Mouse (Mus musculus): Measurements from ENCODE around the gene Mb21d2.

The Mb21d2 gene

DNA sequence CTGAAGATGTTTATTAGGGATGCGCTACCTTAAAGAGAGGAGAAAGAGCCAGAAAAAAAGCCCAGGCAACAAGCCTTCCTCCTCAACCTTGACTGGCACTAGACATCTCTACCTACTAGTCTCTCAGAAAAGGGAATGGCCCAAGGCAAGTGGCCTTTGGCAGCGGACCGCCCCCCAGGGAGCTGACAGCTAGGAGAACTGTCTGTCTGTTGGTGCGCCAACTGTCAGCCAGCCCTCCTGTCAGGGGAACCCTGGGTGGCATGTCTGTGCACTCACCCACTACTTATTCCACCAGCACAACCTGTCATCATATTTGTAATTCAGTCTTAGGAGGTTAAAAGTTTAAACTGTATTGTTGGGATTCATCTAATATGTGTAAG lies 30.3 kb downstream of the Mb21d2 start:
- DNase-seq (ENCODE audit: low read depth): no peak

- no peak for DNase-seq (ENCODE audit: low read depth)
Measured at GRCm38 (mm10) chr16:28898509-28899160, 30.8 kb downstream of the Mb21d2 start.

DNA sequence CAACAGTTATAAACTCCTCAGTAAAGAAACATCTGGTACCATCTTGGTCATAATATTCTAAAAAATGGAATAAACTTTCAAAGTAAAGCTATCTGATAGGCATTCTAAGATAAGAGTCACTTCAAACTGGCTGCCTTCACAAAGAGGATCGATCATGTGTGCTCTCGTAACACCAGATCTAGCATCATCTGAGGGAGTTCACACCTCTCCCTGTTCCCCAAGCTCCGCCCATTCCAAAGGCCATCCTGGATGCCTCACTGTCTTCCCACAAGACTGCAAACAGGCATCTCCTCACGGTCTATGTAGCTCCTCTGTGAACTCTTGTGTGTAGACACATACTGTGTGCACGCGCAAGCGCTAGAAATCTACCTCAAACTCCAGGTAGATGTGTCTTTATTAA lies 32.9 kb downstream of the Mb21d2 start:
- DNase-seq (ENCODE audit: low read depth): no peak

DNA sequence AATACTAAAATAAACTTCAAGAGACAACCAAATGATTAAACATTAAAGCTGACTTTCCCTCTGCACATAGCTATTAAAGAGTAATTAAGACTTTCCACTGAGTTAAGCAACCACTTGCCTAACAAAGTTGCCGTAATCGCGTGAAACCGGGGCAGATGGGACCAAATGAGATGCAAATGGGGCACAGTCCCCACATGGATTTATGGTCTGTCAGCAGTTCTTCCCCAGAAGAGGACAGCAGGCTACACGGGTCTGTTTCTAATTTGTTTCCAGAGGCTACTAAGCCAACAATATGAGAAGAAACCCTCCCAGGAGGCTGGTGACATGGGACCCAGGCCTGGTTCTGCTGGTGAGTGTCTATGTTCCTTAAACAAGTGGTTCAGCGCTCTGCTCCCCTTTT lies 34.6 kb downstream of the Mb21d2 start:
- DNase-seq (ENCODE audit: low read depth): no peak

- no peak for DNase-seq (ENCODE audit: low read depth)
Measured at GRCm38 (mm10) chr16:28893266-28893665, 36.2 kb downstream of the Mb21d2 start.

- no peak for DNase-seq (ENCODE audit: low read depth)
Measured at GRCm38 (mm10) chr16:28886201-28886745, 43.2 kb downstream of the Mb21d2 start.

DNA sequence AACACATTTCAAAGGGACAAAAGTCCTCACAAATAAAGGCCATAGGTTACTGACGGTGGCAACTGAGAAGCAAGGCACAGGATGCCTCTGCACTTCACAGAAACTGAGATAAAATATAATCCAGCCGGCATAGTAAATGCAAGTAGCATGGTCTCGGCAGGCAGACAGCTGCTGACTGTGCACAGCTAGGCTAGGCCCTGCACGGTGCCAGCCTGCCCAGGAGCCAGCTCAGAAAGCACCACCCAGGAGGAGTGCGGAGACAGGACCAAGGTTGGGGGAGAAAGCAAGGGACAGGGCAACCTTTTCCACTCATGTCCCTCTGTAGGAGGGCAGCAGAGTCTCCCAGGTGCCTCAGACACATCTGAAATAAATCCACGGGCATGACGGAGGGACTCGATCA lies 44.0 kb downstream of the Mb21d2 start:
- DNase-seq (ENCODE audit: low read depth): no peak

DNA sequence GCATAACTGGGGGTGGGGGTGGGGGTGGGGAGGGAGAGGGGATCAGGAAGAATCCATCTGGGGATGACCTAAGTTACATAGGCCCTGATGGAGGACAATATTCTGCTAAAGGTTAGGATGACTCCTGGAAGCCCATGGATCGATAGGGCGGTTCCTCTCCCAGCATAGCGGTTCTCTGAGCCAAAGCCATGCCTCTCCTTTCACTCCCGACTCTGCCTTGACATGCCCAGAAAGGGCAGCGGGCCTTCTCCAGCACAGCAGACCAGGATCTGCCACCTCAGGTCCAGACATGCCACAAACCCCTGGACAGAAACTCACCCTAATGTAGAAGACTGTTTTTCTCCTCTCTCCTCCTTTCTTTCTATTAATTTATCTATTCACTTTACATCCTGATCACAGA lies 44.8 kb downstream of the Mb21d2 start:
- DNase-seq (ENCODE audit: low read depth): no peak

- DNase-seq (ENCODE audit: low read depth): no peak
Measured at GRCm38 (mm10) chr16:28883649-28884048, 45.8 kb downstream of the Mb21d2 start.

GRCm38 (mm10) chr16:28882687-28883428 lies 46.6 kb downstream of the Mb21d2 start:
- no peak for DNase-seq (ENCODE audit: low read depth)

- DNase-seq (ENCODE audit: low read depth): no peak
Measured at GRCm38 (mm10) chr16:28881787-28882186, 47.7 kb downstream of the Mb21d2 start.

DNA sequence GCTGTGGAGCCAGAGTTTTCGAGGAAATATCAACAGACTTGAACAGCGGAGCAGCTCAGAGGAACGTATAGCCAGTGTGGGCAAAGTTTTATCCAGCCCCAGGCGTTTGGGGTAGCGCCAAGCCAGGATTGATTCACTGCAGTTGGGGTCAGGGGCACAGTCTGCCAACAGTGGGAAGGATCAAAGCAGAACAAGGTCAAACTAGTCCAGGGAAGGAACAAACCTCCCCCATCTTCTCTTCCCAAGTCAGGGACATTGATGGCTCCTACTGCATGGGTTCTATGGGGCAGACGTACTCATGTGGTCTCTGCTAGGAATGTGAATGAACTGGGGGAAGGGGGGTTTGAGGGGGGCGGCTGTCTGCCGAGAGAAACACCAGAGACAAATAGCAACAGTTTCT lies 48.7 kb downstream of the Mb21d2 start:
- DNase-seq (ENCODE audit: low read depth): no peak

DNA sequence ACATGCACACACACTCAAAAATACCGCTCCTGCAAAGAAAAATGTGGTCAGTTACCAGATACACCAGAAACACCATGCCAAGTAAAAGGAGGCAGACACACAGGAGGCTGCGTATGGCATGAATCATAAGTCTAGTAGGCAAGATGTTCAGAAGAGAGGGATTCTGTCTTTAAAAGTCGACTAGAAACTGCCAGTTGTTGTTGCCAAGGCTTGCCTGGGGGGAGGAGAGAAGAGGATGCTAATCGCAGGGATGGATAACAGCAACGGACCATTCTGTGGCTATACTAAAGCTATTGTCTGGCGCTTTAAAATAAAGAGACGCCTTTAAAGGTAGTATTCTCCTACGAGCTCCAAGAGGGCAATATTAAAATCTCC lies 49.2 kb downstream of the Mb21d2 start:
- DNase-seq (ENCODE audit: low read depth): no peak

- no peak for DNase-seq (ENCODE audit: low read depth)
Measured at GRCm38 (mm10) chr16:28879636-28880306, 49.7 kb downstream of the Mb21d2 start.

- no peak for DNase-seq (ENCODE audit: low read depth)
Measured at GRCm38 (mm10) chr16:28877162-28877662, 52.3 kb downstream of the Mb21d2 start.

GRCm38 (mm10) chr16:28873404-28873895 lies 56.0 kb downstream of the Mb21d2 start:
- no peak for DNase-seq (ENCODE audit: low read depth)

DNA sequence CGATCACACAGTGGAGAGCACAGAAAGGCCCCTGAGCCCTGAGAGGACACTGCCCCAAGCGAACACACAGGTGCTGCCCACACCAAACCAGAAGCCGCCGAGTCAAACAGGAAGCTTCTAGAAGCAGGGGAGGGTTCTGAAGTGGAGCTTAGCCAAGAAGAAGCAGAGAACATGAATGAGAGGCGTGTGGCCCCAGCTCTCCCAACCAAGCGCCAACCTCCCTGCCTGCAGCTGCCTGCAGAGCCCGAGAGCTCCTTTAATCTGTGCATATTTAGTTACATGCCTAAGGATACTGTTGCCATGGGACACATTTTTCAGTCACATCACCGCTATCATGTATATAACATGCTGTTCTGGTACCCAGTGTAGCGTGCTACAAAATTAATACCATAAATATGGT lies 58.6 kb downstream of the Mb21d2 start:
- DNase-seq (ENCODE audit: low read depth): no peak

DNA sequence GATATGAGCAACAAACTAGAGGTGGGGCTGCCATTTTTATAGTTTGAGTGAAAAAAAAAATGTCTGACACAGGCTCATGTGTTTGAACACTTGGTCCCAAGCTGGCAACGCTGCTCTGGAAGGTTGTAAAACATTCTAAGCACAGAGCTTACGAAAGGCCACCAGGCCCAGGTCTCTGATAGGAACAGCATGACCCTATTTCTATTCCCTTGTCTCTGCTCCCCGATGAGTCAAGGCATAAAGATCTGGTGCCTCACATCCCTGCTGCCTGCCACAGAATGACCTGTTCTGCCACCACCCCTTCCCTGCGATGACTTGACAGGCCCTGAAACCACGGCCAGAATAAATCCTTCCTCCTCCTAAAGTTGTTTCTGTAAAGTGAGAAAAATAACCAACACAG lies 59.0 kb downstream of the Mb21d2 start:
- no peak for DNase-seq (ENCODE audit: low read depth)

DNA sequence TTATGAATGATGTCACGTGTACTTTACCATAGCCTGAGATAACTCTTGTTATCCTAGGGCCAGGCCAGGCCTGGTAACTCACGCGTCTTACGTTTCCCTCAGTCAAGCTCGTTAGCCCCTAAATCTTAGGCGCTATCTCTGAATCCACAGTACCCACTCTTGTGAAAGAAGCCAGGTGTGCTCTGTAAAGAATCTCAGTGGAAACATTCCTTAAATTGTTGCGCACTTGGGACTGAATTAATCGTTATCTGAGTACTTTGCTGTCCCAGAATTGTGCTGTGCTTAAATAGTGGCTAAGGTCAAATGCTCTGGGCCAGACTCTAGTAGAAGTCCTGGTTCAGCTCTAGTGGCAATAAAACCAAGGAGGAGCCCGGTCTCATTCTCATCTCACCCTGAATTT lies 60.6 kb downstream of the Mb21d2 start:
- DNase-seq (ENCODE audit: low read depth): no peak

DNA sequence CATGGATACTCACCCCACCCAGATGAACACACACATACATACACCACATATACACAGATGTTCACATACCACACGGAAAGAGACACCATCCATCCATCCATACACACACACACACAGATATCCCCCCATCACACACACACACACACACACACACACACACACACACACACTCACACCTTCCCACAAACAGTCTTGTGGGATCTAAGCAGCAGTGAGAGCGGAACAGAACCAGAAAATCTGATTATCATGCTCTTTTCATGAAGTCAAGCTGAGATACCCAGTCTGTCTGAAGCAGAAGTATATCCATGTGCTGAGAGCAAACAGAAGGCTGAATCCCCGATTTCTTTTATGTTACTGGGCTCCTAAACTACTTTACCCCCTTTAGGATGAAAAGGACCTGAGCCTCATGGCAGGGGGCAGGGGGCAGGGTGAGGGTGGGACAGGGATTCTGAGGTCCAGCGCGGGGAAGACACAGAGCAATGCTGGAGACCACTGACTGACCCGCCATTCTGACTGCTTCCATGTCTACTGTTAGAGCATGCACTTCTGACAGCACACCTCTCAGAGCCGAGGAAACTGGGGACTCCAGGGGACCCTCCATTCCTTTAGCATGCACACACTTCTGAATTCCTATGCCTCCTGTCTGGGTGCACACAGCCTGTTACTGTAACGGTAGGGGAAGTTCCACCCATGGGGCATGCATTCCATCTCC lies 62.7 kb downstream of the Mb21d2 start:
- no peak for DNase-seq (ENCODE audit: low read depth)

DNA sequence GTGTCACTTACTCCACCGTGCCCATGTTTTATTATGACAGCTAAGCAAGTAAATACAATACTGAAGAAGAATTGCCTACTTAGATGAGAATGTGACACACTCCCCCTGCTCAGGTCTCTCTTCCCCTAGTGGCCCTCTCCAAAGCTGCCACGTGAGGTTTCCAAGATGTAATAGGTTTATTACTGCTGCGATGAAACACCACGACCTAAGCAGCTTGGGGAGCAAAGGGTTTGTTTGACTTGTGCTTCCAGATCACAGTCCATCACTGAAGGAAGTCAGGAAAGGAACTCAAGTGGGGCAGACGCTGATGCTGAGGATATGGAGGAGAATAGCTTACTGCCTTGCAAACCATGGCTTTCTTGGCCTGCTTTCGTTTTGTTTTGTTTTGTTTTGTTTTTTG lies 65.9 kb downstream of the Mb21d2 start:
- no peak for DNase-seq (ENCODE audit: low read depth)

DNA sequence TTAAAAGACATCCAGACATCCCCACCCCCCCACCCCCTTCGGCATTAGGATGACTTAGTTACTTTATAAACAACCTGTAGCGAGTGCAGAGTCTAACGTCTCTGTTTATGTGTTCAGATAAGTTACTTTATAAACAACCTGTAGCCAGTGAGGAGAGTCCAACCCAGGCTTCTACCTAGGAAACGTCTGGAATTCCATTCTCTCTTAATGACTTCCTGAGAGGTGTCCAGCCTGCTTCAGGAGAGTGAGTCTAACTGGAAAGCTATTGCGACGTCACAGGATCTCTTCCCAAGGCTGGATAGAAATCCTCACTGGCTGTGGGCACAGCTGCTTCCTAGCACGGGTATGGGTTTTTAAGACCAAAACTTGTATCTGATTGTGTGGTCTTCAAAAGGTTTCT lies 67.4 kb downstream of the Mb21d2 start:
- no peak for DNase-seq (ENCODE audit: low read depth)

All from 416B (cell line).